8 mouse cellular contexts compared by ENCODE assay signal in the genomic region with DNA sequence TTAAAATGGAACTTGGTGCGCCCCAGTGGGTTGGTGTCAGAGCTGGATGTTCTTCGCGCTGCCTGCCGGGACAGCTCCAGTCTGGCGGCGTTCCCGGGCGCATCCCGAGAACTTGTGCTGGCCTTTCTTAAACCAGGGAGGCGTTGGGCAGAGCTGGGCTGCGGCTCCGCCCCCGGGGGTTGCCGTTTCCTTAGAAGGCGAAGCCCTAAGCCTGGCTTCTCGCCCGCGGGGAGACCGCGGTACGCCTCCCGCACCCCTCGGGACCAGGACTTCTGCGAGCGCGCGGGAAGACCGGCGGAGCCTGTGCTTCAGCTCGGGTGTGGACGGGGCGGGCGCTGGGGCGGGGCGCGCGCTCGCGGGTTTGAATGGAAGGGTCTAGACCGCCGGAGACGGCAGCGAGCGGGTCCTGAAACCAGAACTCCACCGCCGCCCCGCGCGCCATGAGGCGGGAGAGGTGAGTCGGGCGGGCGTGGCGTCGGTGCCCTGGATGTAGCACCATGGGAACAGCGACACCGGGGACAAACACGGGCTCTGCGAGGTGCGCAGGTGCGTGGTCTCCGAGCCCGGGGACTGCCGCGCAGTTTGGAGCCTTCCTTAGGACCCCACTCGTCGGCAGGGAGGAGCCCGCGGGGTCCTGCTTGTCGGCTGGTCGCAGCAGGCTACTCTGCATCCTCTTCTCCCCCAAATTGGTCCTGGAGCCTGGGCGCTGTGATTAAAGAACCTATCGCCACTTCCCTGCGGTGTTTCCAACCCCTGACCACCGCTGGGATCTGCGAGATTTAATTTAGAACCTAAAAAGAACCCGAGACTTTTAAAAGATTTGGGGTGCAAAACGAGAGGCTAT. TPM values are rescaled to one million over a fixed set of nuclear protein-coding genes. Genes with fewer than 3 reads are reported as not detected.
A peak's percentile ranks its signal among the peaks of the same experiment; 100 is the strongest.
DNase-seq lines count a peak whose midpoint lies in the region; ATAC-seq and TF ChIP-seq lines count a peak whose summit lies in the region.

Gene Bok (plus strand): TSS at position 260 of the 844 bp plus-strand sequence.

- no peaks in the 10 kb centered on the region for H3K27me3 ChIP-seq in Patski
- H3K27me3 ChIP-seq in cerebellum, adult 2 months (ENCODE audit: control insufficient read depth, insufficient read depth, low read length), result no peaks in the 10 kb centered on the region
- H3K27me3 ChIP-seq in forebrain, postnatal 0 days (ENCODE audit: insufficient read depth, low read length), result no peaks in the 10 kb centered on the region
- H3K27me3 ChIP-seq in lung, embryonic 14.5 days (ENCODE audit: insufficient read depth, low read length), result no peaks in the 10 kb centered on the region

- no peak for TF ChIP-seq CTCF in Patski (IDR thresholded peaks at IDR 0.05)
- TF ChIP-seq CTCF in cerebellum, adult 2 months (IDR thresholded peaks at IDR 0.05; ENCODE audit: borderline replicate concordance, insufficient read depth, low read depth, low read length), result no peak
- TF ChIP-seq CTCF in forebrain, postnatal 0 days (IDR thresholded peaks at IDR 0.05; ENCODE audit: low read depth), result no peak
- TF ChIP-seq CTCF in lung, embryonic 14.5 days (IDR thresholded peaks at IDR 0.05; ENCODE audit: low read depth), result 0 out of 2 replicates have a peak, but pooled peaks have one; percentile 5

- POLR2A ChIA-PET in Patski (lab: Charles Lee), result interaction anchor here (1.4 kb wide), 1 partner anchor 8 kb away, joined by 4 read pairs; no protein-coding TSS in a partner anchor

- 1% methylated on average over 78 of the region's 78 CpGs for WGBS in cerebellum, adult 2 months
- 2% methylated on average over 67 of the region's 78 CpGs for WGBS in forebrain, postnatal 0 days
- WGBS in large intestine, adult 2 months, result under 1% methylated on average over 74 of the region's 78 CpGs
- under 1% methylated on average over 78 of the region's 78 CpGs for WGBS in lung, embryonic 14.5 days

- intact Hi-C loops in heart, postnatal 25 days (cut with DNase I), result loop anchor here (2.0 to 5.0 kb wide), 2 partner anchors 17 to 42 kb away; no protein-coding TSS in a partner anchor

- peak within 1 kb of the TSS; percentile 76 for H3K9ac ChIP-seq in forebrain, postnatal 0 days
- H3K9ac ChIP-seq in lung, embryonic 14.5 days, result peak within 1 kb of the TSS; percentile 79

- no peaks in the 10 kb centered on the region for H3K4me1 ChIP-seq in cerebellum, adult 2 months (ENCODE audit: control insufficient read depth, insufficient read depth, low read length)
- peaks cover 19% of the 10 kb centered on the region for H3K4me1 ChIP-seq in forebrain, postnatal 0 days (ENCODE audit: insufficient read depth)
- 0 out of 2 replicates have a peak, but pooled peaks cover 3% of the 10 kb centered on the region for H3K4me1 ChIP-seq in lung, embryonic 14.5 days (ENCODE audit: insufficient read depth)

- in situ Hi-C loops in Patski (cut with MboI; ENCODE audit: low pct_unique_long_range_greater_than_20kb), result no loop called here

- peak; percentile 61 for ATAC-seq in Patski
- ATAC-seq in forebrain, postnatal 0 days, result peak; percentile 62
- ATAC-seq in lung, embryonic 14.5 days (ENCODE audit: insufficient read depth), result peak; percentile 79

- DNase-seq in Patski (ENCODE audit: low read depth, low spot score), result no peak
- DNase-seq in cerebellum, adult 2 months, result peak; percentile 48 to 58
- peak; percentile 84 for DNase-seq in forebrain, postnatal 0 days
- DNase-seq in heart, postnatal 25 days (ENCODE audit: low spot score), result peak; percentile 78
- no peak for DNase-seq in large intestine, adult 2 months (ENCODE audit: low read depth, low spot score)
- peak; percentile 97 for DNase-seq in lung, embryonic 14.5 days
- peak; percentile 77 for DNase-seq in ovary, postnatal 14 days (ENCODE audit: low spot score)
- DNase-seq in yolk sac, embryonic 10.5 days (ENCODE audit: low spot score), result peak; percentile 66

- no peak within 1 kb of the TSS for H3K27ac ChIP-seq in cerebellum, adult 2 months (ENCODE audit: insufficient read depth, low read length)
- peak within 1 kb of the TSS; percentile 86 for H3K27ac ChIP-seq in forebrain, postnatal 0 days (ENCODE audit: low read depth, low read length)
- H3K27ac ChIP-seq in lung, embryonic 14.5 days (ENCODE audit: low read depth), result peak within 1 kb of the TSS; percentile 84

- no peak for TF ChIP-seq POLR2A in cerebellum, adult 2 months (IDR thresholded peaks at IDR 0.05; ENCODE audit: borderline replicate concordance, insufficient read depth, low read length)

- H3K9me3 ChIP-seq in forebrain, postnatal 0 days (ENCODE audit: low read length), result no peaks in the 10 kb centered on the region
- no peaks in the 10 kb centered on the region for H3K9me3 ChIP-seq in lung, embryonic 14.5 days (ENCODE audit: low read depth, low read length)

- peak within 1 kb of the TSS; percentile 53 for H3K4me3 ChIP-seq in cerebellum, adult 2 months (replicated peaks; ENCODE audit: insufficient read depth, low read depth, low read length)
- H3K4me3 ChIP-seq in forebrain, postnatal 0 days (ENCODE audit: low read depth, low read length), result peak within 1 kb of the TSS; percentile 68
- H3K4me3 ChIP-seq in lung, embryonic 14.5 days (ENCODE audit: low read depth, low read length), result peak within 1 kb of the TSS; percentile 69

- peaks cover 11% of the 10 kb centered on the region; the same call in 1 of the 2 replicates for H3K36me3 ChIP-seq in forebrain, postnatal 0 days (ENCODE audit: insufficient read depth)
- peaks cover 16% of the 10 kb centered on the region; the same call in 1 of the 2 replicates for H3K36me3 ChIP-seq in lung, embryonic 14.5 days (ENCODE audit: insufficient read depth)

- peak within 1 kb of the TSS; percentile 73 for H3K4me2 ChIP-seq in forebrain, postnatal 0 days (ENCODE audit: low read depth)
- H3K4me2 ChIP-seq in lung, embryonic 14.5 days, result peak within 1 kb of the TSS; percentile 92

- CTCF ChIA-PET in Patski (lab: Charles Lee), result interaction anchor here (1.1 to 1.3 kb wide), 3 partner anchors 25 to 60 kb away, joined by 3 to 4 read pairs (median 3); no protein-coding TSS in a partner anchor

RNA-seq across cellular contexts. Expression of gene Bok, which starts in this region (rescaled TPM):
- 14.8 TPM for polyA plus RNA-seq in Patski (2021)
- polyA plus RNA-seq in cerebellum, adult 2 months (2012; rRNA removed), result 20.6 and 21.2 TPM in 2 replicates
- total RNA-seq in forebrain, postnatal 0 days (2014; rRNA removed), result 94.6 and 119 TPM in 2 replicates
- polyA plus RNA-seq in forebrain, postnatal 0 days (2015; fragmentation: Nextera tagmentation; extraction: Ambion mirVana), result 113 and 150 TPM in 2 replicates
- 1 to 10 TPM; 4.7 TPM for total RNA-seq in heart, postnatal 25 days (2021)
- polyA plus RNA-seq in large intestine, adult 2 months (2012; rRNA removed), result 23.9 and 25.5 TPM in 2 replicates
- polyA plus RNA-seq in lung, embryonic 14.5 days (2014; fragmentation: Nextera tagmentation; extraction: Ambion mirVana), result 81.4 and 90.1 TPM in 2 replicates

Comparison
In these comparisons a context has a peak if more than half of its experiments do, and no peak if none do; other contexts are left out.
1. RNA of gene Bok (total RNA-seq): 94.6 to 119 TPM in forebrain, postnatal 0 days; 4.7 TPM in heart, postnatal 25 days; every median in the first group is over 10 times any median in the second.
2. DNase-seq: peak in cerebellum, adult 2 months (2 of 2), forebrain, postnatal 0 days (single experiment), heart, postnatal 25 days (single experiment), lung, embryonic 14.5 days (single experiment), ovary, postnatal 14 days (single experiment) and yolk sac, embryonic 10.5 days (single experiment); none in Patski (single experiment) and large intestine, adult 2 months (single experiment).
3. Peak in every context shown above with its lines, with median percentiles within 50 percentile points of each other: ATAC-seq and H3K4me3 ChIP-seq.